Mouse (Mus musculus) megakaryocyte, embryonic 14.5 days (primary cell): Measurements from ENCODE around the gene Ufsp1.

ENCODE experiments used
- FLI1 ChIP-seq: IDR thresholded peaks from 2 replicates; pipeline ENCODE4 v1.6.1; 2012; ENCODE audit warnings: low read length, inconsistent platforms, mixed read lengths
- GATA1 ChIP-seq: IDR thresholded peaks from 3 replicates; pipeline ENCODE4 v1.6.1; 2012; ENCODE audit warnings: mixed read lengths, low read length, inconsistent platforms, borderline replicate concordance

DNA sequence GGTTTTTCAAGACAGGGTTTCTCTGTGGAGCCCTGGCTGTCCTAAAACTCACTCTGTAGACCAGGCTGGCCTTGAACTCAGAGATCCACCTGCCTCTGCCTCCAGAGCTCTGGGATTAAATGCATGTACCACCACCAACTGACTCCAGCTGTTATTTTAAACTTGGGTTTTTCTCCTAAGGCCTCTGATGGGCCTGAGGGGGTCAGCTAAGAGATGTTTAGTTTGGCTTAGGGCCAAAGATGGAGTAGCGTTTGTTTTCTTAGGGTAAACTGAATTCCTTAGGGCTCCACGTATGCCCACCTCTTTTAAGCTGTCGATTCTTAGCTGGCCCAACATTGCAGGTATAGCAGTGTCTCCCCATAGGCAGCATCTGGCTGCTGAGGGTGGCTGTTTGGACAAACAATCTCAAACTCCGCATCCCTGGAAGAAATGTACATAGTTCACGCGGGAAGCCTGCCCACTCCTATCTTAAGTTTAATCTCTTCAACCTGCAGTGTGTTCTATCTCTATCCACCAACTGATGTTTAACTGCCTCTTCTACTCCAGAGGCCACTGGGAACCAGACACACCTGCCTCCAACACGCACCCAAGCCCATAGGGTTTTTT, 48.1 kb downstream of the Ufsp1 start:
- no peak for TF ChIP-seq GATA1
- TF ChIP-seq FLI1 = no peak
